Mouse (Mus musculus) intestine, embryonic 16.5 days (tissue): ENCODE measurements around the gene Nvl. TPM values are rescaled to one million over a fixed set of nuclear protein-coding genes. Genes with fewer than 3 reads are reported as not detected.

ENCODE experiments used
- ATAC-seq: fragments of 200-750 bp; cut with Nextera tagmentation; 2 replicates; pipeline ENCODE4 v1.8.0; 2017; ENCODE audit warnings: moderate TSS enrichment, moderate library complexity
- H3K27ac ChIP-seq: fragments of 300-500 bp; sonication (generic); 2 replicates; pipeline ENCODE4 v1.5.1; 2014; ENCODE audit warnings: mild to moderate bottlenecking, low read length
- H3K27me3 ChIP-seq: fragments of 300-500 bp; sonication (generic); replicated peaks from 2 replicates; pipeline ENCODE4 v1.6.1; 2014; ENCODE audit warnings: low read length, control low read depth, mixed read lengths; ENCODE audit not compliant: control insufficient read depth, insufficient read depth
- H3K36me3 ChIP-seq: fragments of 300-500 bp; sonication (generic); 2 replicates; pipeline ENCODE4 v1.6.1; 2014; ENCODE audit warnings: low read length, control low read depth; ENCODE audit not compliant: control insufficient read depth, insufficient read depth
- H3K4me1 ChIP-seq: fragments of 300-500 bp; sonication (generic); 2 replicates; pipeline ENCODE4 v1.6.1; 2014; ENCODE audit warnings: low read length, control low read depth, mixed read lengths; ENCODE audit not compliant: control insufficient read depth, insufficient read depth
- H3K4me2 ChIP-seq: fragments of 300-500 bp; sonication (generic); 2 replicates; pipeline ENCODE4 v1.6.1; 2014; ENCODE audit warnings: low read depth, low read length, control low read depth
- H3K4me3 ChIP-seq: fragments of 300-500 bp; sonication (generic); 2 replicates; pipeline ENCODE4 v1.5.1; 2014; ENCODE audit warnings: mild to moderate bottlenecking, low read length
- H3K9ac ChIP-seq: fragments of 300-500 bp; sonication (generic); 2 replicates; pipeline ENCODE4 v1.6.1; 2014; ENCODE audit warnings: low read depth, low read length
- H3K9me3 ChIP-seq: fragments of 300-500 bp; sonication (generic); 2 replicates; pipeline ENCODE4 v1.6.1; 2016; ENCODE audit warnings: low read length, control low read depth; ENCODE audit not compliant: control insufficient read depth
- WGBS: fragments of 180-500 bp; shearing (Covaris S2); extraction: QIAGEN DNeasy Blood & Tissue Kit; methylation state at CpG from one replicate; pipeline ENCODE4 v1.1.7; 2014; 5-methylcytosine and 5-hydroxymethylcytosine counted together
- polyA plus RNA-seq: library from polyadenylated mRNA; unstranded; fragments of >200 nt; fragmentation: Nextera tagmentation; extraction: Ambion mirVana; gene quantifications from 2 replicates; pipeline ENCODE4 v1.2.1, GENCODE M21; 2015

Gene Nvl
- 18.5 and 18.9 TPM in 2 replicates for polyA plus RNA-seq

- peak; percentile 98 for ATAC-seq
- WGBS, result under 1% methylated on average over 52 of the region's 52 CpGs
- H3K9me3 ChIP-seq, result no peaks in the 10 kb centered on the region
- H3K36me3 ChIP-seq, result 0 out of 2 replicates have a peak, but pooled peaks cover 3% of the 10 kb centered on the region
- peak within 1 kb of the TSS; percentile 81 for H3K27ac ChIP-seq
- H3K9ac ChIP-seq, result peak within 1 kb of the TSS; percentile 80
- peaks cover 18% of the 10 kb centered on the region for H3K4me1 ChIP-seq
- peak within 1 kb of the TSS; percentile 69 for H3K4me2 ChIP-seq
- peak within 1 kb of the TSS; percentile 90 for H3K4me3 ChIP-seq
- no peaks in the 10 kb centered on the region for H3K27me3 ChIP-seq
These were observed at the start of gene Nvl, which contains the start of gene Cnih4 for GRCm38 (mm10) chr1:181143950-181144836. TSS of gene Nvl (minus strand) at chr1:181144204. TSS of gene Cnih4 (plus strand) at chr1:181144693.

GRCm38 (mm10) chr1:181188925-181189324 lies 44.9 kb upstream of the Nvl start:
- H3K4me3 ChIP-seq, result no peak overlapping the region
- no peaks in the 10 kb centered on the region for H3K9me3 ChIP-seq
- peaks cover 20% of the 10 kb centered on the region for H3K36me3 ChIP-seq
- H3K27me3 ChIP-seq, result no peaks in the 10 kb centered on the region
- no peak for ATAC-seq
- no peak overlapping the region for H3K27ac ChIP-seq
- H3K9ac ChIP-seq, result no peak overlapping the region
- no peaks in the 10 kb centered on the region for H3K4me1 ChIP-seq
- 92% methylated on average over 4 of the region's 4 CpGs for WGBS
- H3K4me2 ChIP-seq, result no peak overlapping the region

GRCm38 (mm10) chr1:181170210-181170609 lies 26.2 kb upstream of the Nvl start:
- Histone ChIP-seq H3K9me3 (no peaks in the 10 kb centered on the region), H3K9ac (no peak overlapping the region), H3K4me3 (no peak overlapping the region), H3K36me3 (peaks cover 12% of the 10 kb centered on the region), H3K27ac (no peak overlapping the region), H3K4me2 (no peak overlapping the region), H3K27me3 (no peaks in the 10 kb centered on the region), H3K4me1 (no peaks in the 10 kb centered on the region)
- 74% methylated on average over 8 of the region's 8 CpGs for WGBS
- ATAC-seq, result no peak

- H3K27ac ChIP-seq, result no peak overlapping the region
- no peaks in the 10 kb centered on the region for H3K27me3 ChIP-seq
- H3K36me3 ChIP-seq, result peaks cover 21% of the 10 kb centered on the region
- H3K4me2 ChIP-seq, result no peak overlapping the region
- no peaks in the 10 kb centered on the region for H3K4me1 ChIP-seq
- WGBS, result 57% methylated on average over 3 of the region's 3 CpGs
- no peak; the same call in 1 of the 2 replicates for ATAC-seq
- H3K4me3 ChIP-seq, result no peak overlapping the region
- H3K9ac ChIP-seq, result no peak overlapping the region
- H3K9me3 ChIP-seq, result no peaks in the 10 kb centered on the region
These were observed 24.4 kb upstream of the Nvl start for GRCm38 (mm10) chr1:181168377-181168776.

GRCm38 (mm10) chr1:181167816-181168215 lies 23.8 kb upstream of the Nvl start:
- no peak overlapping the region for H3K27ac ChIP-seq
- no peak for ATAC-seq
- no peaks in the 10 kb centered on the region for H3K9me3 ChIP-seq
- no peak overlapping the region for H3K4me2 ChIP-seq
- peaks cover 25% of the 10 kb centered on the region for H3K36me3 ChIP-seq
- no peaks in the 10 kb centered on the region for H3K27me3 ChIP-seq
- H3K4me3 ChIP-seq, result no peak overlapping the region
- no peak overlapping the region for H3K9ac ChIP-seq
- no peaks in the 10 kb centered on the region for H3K4me1 ChIP-seq
- 82% methylated on average over 2 of the region's 2 CpGs for WGBS

- 25% methylated on average over 5 of the region's 5 CpGs for WGBS
- Histone ChIP-seq H3K36me3 (no peaks in the 10 kb centered on the region), H3K4me2 (peak overlapping the region; percentile 67), H3K4me1 (peaks cover 21% of the 10 kb centered on the region), H3K4me3 (peak overlapping the region; percentile 96), H3K9ac (peak overlapping the region; percentile 93), H3K27me3 (no peaks in the 10 kb centered on the region), H3K27ac (peak overlapping the region; percentile 37; the same call in 1 of the 2 replicates), H3K9me3 (no peaks in the 10 kb centered on the region)
- ATAC-seq, result 0 out of 2 replicates have a peak, but pooled peaks have one; percentile 14
These were observed 7.5 kb upstream of the Nvl start for GRCm38 (mm10) chr1:181151541-181151940.

GRCm38 (mm10) chr1:181150827-181151534 lies 7.0 kb upstream of the Nvl start:
- Histone ChIP-seq H3K27me3 (no peaks in the 10 kb centered on the region), H3K9me3 (no peaks in the 10 kb centered on the region), H3K4me1 (peaks cover 21% of the 10 kb centered on the region), H3K27ac (peak overlapping the region; percentile 84), H3K9ac (peak overlapping the region; percentile 93), H3K36me3 (no peaks in the 10 kb centered on the region), H3K4me2 (peak overlapping the region; percentile 67), H3K4me3 (peak overlapping the region; percentile 96)
- under 1% methylated on average over 54 of the region's 59 CpGs for WGBS
- peak; percentile 86 for ATAC-seq

- Histone ChIP-seq H3K4me3 (no peak overlapping the region), H3K27me3 (no peaks in the 10 kb centered on the region), H3K36me3 (no peaks in the 10 kb centered on the region), H3K9ac (no peak overlapping the region), H3K4me1 (peaks cover 21% of the 10 kb centered on the region), H3K4me2 (no peak overlapping the region), H3K27ac (no peak overlapping the region), H3K9me3 (no peaks in the 10 kb centered on the region)
- 66% methylated on average over 3 of the region's 3 CpGs for whole genome bisulfite sequencing
- ATAC-seq, result peak; percentile 3; the same call in 1 of the 2 replicates
These were observed 6.4 kb upstream of the Nvl start for GRCm38 (mm10) chr1:181150431-181150826.

GRCm38 (mm10) chr1:181149373-181150017 lies 5.5 kb upstream of the Nvl start:
- H3K9ac ChIP-seq, result no peak overlapping the region
- peaks cover 21% of the 10 kb centered on the region for H3K4me1 ChIP-seq
- no peak overlapping the region for H3K4me2 ChIP-seq
- 82% methylated on average over 3 of the region's 3 CpGs for WGBS
- no peak overlapping the region for H3K4me3 ChIP-seq
- H3K27me3 ChIP-seq, result no peaks in the 10 kb centered on the region
- H3K9me3 ChIP-seq, result no peaks in the 10 kb centered on the region
- ATAC-seq, result no peak
- no peaks in the 10 kb centered on the region for H3K36me3 ChIP-seq
- no peak overlapping the region for H3K27ac ChIP-seq
